Mouse (Mus musculus) cortical plate, adult 2 months (tissue): ENCODE data around the gene Supt3. TPM values are rescaled to one million over a fixed set of nuclear protein-coding genes. Genes with fewer than 3 reads are reported as not detected.

Source experiments
- H3K27ac ChIP-seq: fragments of 200-500 bp; 2 replicates; pipeline ENCODE4 v1.5.1; 2012; ENCODE audit warnings: low read length, control low read depth, inconsistent platforms; ENCODE audit not compliant: insufficient read depth
- H3K4me1 ChIP-seq: fragments of 200-500 bp; 2 replicates; pipeline ENCODE4 v1.6.1; 2011; ENCODE audit warnings: low read length; ENCODE audit not compliant: control insufficient read depth, insufficient read depth
- H3K4me3 ChIP-seq: fragments of 200-500 bp; 2 replicates; pipeline ENCODE4 v1.5.1; 2011; ENCODE audit warnings: mild to moderate bottlenecking, low read length, control low read depth; ENCODE audit not compliant: insufficient read depth
- CTCF ChIP-seq: fragments of 200-500 bp; IDR thresholded peaks from 2 replicates; pipeline ENCODE4 v1.5.1; 2011; ENCODE audit warnings: mild to moderate bottlenecking, control low read depth, low read length; ENCODE audit not compliant: insufficient read depth; ENCODE audit errors: extremely low read depth
- POLR2A ChIP-seq: fragments of 200-500 bp; IDR thresholded peaks from 2 replicates; pipeline ENCODE4 v1.6.1; 2011; ENCODE audit warnings: mild to moderate bottlenecking, low read length, control low read depth; ENCODE audit not compliant: insufficient read depth; ENCODE audit errors: extremely low read depth
- polyA plus RNA-seq: library from polyadenylated mRNA; depleted of rRNA; stranded (reverse); fragments of >200 nt; gene quantifications from 2 replicates; pipeline ENCODE4 v1.2.3, GENCODE M21; 2012

Supt3 gene
- polyA plus RNA-seq, 1 experiment = 6.9 TPM

GRCm38 (mm10) chr17:45046583-45046982 lies 269.6 kb downstream of the Supt3 start:
- Histone ChIP-seq H3K27ac (no peak overlapping the region), H3K4me3 (no peak overlapping the region), H3K4me1 (no peaks in the 10 kb centered on the region)
- TF ChIP-seq POLR2A = no peak
- TF ChIP-seq CTCF = no peak

- Histone ChIP-seq H3K4me3 (no peak overlapping the region), H3K4me1 (no peaks in the 10 kb centered on the region), H3K27ac (no peak overlapping the region)
- TF ChIP-seq POLR2A = no peak
- TF ChIP-seq CTCF = no peak
These were observed 270.3 kb downstream of the Supt3 start for GRCm38 (mm10) chr17:45047236-45047635.

DNA sequence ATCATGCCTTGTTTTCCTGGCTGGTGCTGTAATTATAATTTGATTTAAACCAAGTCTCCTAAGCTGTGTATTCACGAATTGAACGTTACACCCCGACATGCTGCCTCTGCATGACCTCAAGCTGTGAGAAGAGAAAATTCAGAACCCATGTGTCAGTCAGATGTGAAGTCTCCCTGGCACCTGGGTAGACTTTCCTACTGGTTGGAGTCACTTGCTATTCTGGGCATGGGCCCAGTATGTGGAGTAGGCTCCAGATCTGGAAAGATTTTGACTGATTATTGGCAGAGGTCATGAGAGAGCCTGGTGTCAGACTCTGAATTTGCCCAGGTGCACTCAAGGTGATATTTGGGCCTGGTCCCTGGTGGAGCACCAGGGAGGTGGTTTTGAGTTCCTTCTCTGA lies 275.0 kb downstream of the Supt3 start:
- no peak for TF ChIP-seq CTCF
- no peak for TF ChIP-seq POLR2A
- Histone ChIP-seq H3K4me1 (no peaks in the 10 kb centered on the region), H3K4me3 (no peak overlapping the region), H3K27ac (no peak overlapping the region)

DNA sequence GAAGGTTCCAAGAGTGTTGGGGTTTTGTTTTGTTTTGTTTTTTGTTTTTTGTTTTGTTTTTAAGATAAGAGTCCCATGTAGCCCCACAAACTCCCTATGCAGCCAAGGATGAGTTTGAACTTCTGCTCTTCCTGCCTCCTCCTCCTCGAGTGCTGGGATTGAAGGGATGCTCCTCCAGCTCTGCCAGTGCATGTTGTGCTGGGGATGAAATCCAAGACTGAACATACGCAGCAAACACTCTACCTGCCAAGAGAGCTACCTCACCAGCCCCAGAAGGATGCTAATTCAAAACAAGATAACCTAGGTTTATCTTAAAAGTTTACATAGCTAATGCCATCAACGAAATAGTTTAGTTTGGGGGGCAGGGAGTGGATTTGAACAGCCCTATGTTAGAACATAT lies 276.4 kb downstream of the Supt3 start:
- TF ChIP-seq CTCF = no peak
- no peak for TF ChIP-seq POLR2A
- Histone ChIP-seq H3K27ac (no peak overlapping the region), H3K4me1 (no peaks in the 10 kb centered on the region), H3K4me3 (no peak overlapping the region)

DNA sequence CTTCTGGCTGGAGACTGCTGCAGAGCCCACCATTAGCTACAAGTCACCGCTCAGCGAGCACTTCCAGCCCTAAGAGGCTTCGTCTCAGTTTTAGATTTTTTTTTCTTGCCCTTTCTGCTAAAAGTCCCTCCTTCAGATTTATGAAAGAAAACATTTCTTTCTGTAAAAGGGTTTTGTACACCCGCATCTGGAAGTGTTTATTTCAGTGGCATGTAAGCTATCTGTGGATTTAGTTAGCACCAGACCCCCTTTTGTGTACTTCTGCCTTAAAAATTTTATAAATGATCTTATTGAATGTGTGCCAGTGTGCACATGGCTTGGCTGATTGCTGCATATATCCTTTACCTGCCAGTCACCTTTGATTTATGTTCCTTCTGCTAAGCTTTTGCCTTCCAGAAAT lies 277.6 kb downstream of the Supt3 start:
- Histone ChIP-seq H3K4me3 (no peak overlapping the region), H3K4me1 (no peaks in the 10 kb centered on the region), H3K27ac (no peak overlapping the region)
- TF ChIP-seq CTCF (no peak), POLR2A (no peak)

DNA sequence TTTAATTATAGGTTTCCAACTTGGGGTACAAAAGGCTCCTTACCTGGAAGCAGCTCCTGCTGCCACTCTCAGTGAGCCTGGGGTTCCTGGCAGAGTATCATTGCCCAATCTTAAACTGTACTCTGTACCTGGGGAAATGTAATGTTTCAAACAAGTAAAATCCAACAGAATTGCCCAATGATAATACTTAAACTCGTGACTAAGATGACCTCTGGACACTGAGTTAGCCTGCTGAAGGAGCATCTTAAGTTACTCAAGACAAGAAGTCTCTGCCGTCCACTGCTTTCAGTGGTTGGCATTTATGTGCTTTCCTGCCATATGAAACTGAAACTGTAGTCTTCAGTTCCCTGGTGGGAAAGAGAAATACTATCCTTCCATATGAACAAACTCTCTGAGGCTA lies 279.9 kb downstream of the Supt3 start:
- Histone ChIP-seq H3K27ac (no peak overlapping the region), H3K4me3 (no peak overlapping the region), H3K4me1 (no peaks in the 10 kb centered on the region)
- TF ChIP-seq POLR2A (no peak), CTCF (no peak)

DNA sequence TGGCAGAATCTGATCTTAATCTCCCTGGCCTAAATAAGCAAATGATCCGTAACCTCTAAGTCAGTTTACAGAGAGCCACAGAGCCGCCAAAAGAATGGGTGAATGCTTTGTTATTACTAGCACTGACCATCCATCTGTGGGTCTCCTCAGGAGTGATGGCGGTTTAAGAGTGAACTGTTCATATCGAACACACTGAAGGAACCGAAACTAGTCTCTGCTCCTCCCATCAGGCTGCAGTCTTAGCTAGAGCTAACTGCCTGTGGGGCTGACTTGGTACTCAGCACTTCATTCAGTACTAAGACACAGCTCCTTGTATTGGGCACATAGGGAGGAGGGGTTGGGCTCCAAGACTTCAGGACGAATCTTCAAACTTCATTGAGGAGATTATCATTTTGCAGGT lies 280.8 kb downstream of the Supt3 start:
- no peak overlapping the region for H3K4me3 ChIP-seq
- no peak for TF ChIP-seq CTCF
- TF ChIP-seq POLR2A = no peak
- H3K27ac ChIP-seq = no peak overlapping the region
- no peaks in the 10 kb centered on the region for H3K4me1 ChIP-seq

DNA sequence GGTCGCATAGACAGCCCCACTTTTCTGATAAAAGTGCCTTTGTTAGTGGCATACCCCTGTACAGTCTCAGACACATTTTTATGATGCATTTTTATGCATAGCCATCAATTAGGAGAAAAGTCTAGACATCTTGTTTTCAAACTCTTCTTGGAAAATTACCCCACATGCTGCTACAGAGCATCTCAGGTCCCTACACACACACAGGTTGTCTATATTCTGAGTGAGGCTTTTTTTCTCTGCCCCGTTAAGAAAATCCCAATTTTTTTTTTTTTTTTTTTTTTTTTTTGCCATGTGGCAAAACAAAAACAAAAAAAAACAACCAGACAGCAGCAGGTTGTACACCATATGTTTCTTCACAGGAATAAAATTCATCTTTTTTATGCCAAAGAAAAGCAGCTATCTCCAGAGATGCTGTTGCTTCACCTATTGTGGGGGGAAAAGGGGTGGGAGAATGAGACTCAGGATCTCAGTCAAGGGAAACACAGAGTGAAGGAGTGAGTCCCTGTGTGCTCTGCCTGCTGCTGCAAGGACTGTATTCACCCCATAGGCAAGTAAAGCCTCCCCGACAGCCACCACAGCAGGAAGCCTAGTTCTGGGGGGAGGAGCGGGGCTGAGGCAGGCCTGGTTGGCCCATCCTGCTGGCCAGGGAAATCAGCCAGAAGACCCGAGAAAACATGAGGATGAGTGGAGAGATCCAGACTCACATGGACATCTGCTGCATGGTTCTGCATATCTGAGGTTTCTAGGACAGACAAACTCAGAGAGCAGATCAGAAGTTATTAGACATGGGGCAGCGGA lies 281.8 kb downstream of the Supt3 start:
- no peak overlapping the region for H3K27ac ChIP-seq
- no peaks in the 10 kb centered on the region; the same call in 1 of the 2 replicates for H3K4me1 ChIP-seq
- TF ChIP-seq CTCF = no peak
- H3K4me3 ChIP-seq = no peak overlapping the region

DNA sequence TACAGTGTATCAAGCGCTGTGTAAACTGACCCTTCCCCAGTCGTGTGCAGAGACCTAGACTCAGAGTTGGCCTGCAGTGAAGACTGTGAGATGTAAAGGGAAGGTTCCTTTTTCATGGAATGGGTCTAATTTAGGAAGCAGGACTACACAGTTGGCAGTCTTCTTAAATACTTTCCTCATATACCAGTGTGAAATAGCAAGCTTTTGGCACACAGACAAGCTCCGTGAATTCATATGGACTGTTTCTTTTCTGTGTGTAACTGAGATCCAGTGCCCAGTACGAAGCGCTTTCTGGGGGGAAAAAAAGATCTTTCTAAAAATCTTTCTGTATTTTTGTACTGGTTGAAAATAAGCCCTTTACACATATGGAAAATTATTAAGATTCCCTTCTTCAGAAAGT lies 286.8 kb downstream of the Supt3 start:
- TF ChIP-seq POLR2A = no peak
- no peak for TF ChIP-seq CTCF
- no peaks in the 10 kb centered on the region; the same call in 1 of the 2 replicates for H3K4me1 ChIP-seq
- H3K4me3 ChIP-seq = no peak overlapping the region
- H3K27ac ChIP-seq = no peak overlapping the region

DNA sequence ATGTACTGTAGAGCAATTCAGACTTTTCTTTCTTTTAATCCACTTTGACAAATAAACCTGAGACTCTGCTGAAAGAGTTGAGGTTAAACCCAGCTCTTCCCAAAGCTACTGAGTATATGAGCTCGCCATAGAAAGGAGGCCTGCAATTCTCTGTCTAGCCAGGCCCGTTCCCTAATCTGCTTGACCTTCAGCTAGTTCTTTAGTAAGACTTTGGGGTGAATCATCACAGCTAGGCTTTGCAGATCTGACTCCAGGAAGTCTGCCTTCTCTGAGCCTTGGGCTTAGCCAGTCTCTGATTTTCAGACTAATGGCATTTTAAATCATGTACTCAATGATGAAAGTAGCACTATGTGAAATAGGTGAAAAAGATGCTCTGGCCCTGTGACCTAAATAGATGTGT lies 288.5 kb downstream of the Supt3 start:
- no peak overlapping the region for H3K4me3 ChIP-seq
- no peak for TF ChIP-seq CTCF
- no peak for TF ChIP-seq POLR2A
- no peak overlapping the region for H3K27ac ChIP-seq

DNA sequence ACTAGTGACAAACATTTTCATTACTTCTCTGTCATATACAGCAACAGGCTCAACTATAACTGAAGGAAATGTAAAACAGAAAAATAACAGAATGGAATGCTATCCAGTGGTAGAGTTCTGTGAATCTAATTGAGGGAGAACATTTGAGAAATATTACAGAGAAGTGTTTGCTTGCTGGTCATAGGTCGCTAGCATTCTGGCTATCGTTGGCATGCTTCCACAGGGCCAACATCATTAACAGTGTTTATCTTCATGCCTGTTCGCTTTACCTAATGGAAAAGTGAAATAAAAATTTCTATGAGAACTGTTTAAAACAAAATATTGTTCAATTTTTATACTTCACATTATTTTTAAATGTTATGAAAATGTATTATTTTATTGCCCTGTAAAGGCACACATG lies 290.5 kb downstream of the Supt3 start:
- TF ChIP-seq CTCF = no peak
- TF ChIP-seq POLR2A = no peak
- H3K4me1 ChIP-seq = no peaks in the 10 kb centered on the region; the same call in 1 of the 2 replicates
- no peak overlapping the region for H3K27ac ChIP-seq
- no peak overlapping the region for H3K4me3 ChIP-seq

More for the DNA sequence above, 288.5 kb downstream of the Supt3 start:
- H3K4me1 ChIP-seq = no peaks in the 10 kb centered on the region; the same call in 1 of the 2 replicates
